Mouse (Mus musculus): ENCODE results near the gene Capn1. TPM values are rescaled to one million over a fixed set of nuclear protein-coding genes. Genes with fewer than 3 reads are reported as not detected.

Gene Capn1
- polyA plus RNA-seq, 1 experiment from 2014 or later = 6.4 TPM

- Histone ChIP-seq H3K4me1 (peaks cover 16% of the 10 kb centered on the region), H3K9me3 (replicated peaks) (no peaks in the 10 kb centered on the region), H3K27ac (replicated peaks) (no peak overlapping the region), H3K36me3 (no peaks in the 10 kb centered on the region), H3K4me3 (replicated peaks) (no peak overlapping the region), H3K4me2 (0 out of 2 replicates have a peak overlapping the region, but pooled peaks have one; percentile 44), H3K27me3 (replicated peaks) (no peaks in the 10 kb centered on the region), H3K9ac (replicated peaks) (no peak overlapping the region)
- WGBS = 74% methylated on average over 5 of the region's 5 CpGs
- ATAC-seq (ENCODE audit: low FRiP score) = no peak
Measured at GRCm38 (mm10) chr19:5988027-5988814, 27.5 kb downstream of the Capn1 start.

GRCm38 (mm10) chr19:5986043-5986442, 29.7 kb downstream of the Capn1 start, which contains the start of gene Slc22a20:
Gene Slc22a20, minus strand, starts transcription at chr19:5986143.
- ATAC-seq (ENCODE audit: low FRiP score) = no peak
- no peaks in the 10 kb centered on the region for H3K36me3 ChIP-seq

GRCm38 (mm10) chr19:5980477-5980876, 35.2 kb downstream of the Capn1 start:
- Histone ChIP-seq H3K9ac (replicated peaks) (no peak overlapping the region), H3K4me3 (replicated peaks) (no peak overlapping the region), H3K4me2 (no peak overlapping the region), H3K36me3 (no peaks in the 10 kb centered on the region), H3K27ac (replicated peaks) (no peak overlapping the region), H3K9me3 (replicated peaks) (no peaks in the 10 kb centered on the region), H3K4me1 (no peaks in the 10 kb centered on the region), H3K27me3 (replicated peaks) (0 out of 2 replicates have a peak, but pooled peaks cover 5% of the 10 kb centered on the region)
- ATAC-seq (ENCODE audit: low FRiP score) = no peak
- 74% methylated on average over 9 of the region's 9 CpGs for WGBS

More at GRCm38 (mm10) chr19:5986043-5986442, 29.7 kb downstream of the Capn1 start, which contains the start of gene Slc22a20:
- Histone ChIP-seq H3K4me1 (peaks cover 16% of the 10 kb centered on the region), H3K4me2 (no peak within 1 kb of the TSS), H3K27me3 (replicated peaks) (no peaks in the 10 kb centered on the region), H3K4me3 (replicated peaks) (no peak within 1 kb of the TSS), H3K9me3 (replicated peaks) (no peaks in the 10 kb centered on the region), H3K9ac (replicated peaks) (no peak within 1 kb of the TSS), H3K27ac (replicated peaks) (no peak within 1 kb of the TSS)
- WGBS = 46% methylated on average over 4 of the region's 4 CpGs

- Histone ChIP-seq H3K4me3 (replicated peaks) (no peak overlapping the region), H3K27me3 (replicated peaks) (0 out of 2 replicates have a peak, but pooled peaks cover 5% of the 10 kb centered on the region), H3K36me3 (no peaks in the 10 kb centered on the region), H3K9me3 (replicated peaks) (no peaks in the 10 kb centered on the region), H3K27ac (replicated peaks) (no peak overlapping the region), H3K4me2 (no peak overlapping the region), H3K4me1 (no peaks in the 10 kb centered on the region), H3K9ac (replicated peaks) (no peak overlapping the region)
- WGBS = 77% methylated on average over 3 of the region's 3 CpGs
- ATAC-seq (ENCODE audit: low FRiP score) = no peak
Measured at GRCm38 (mm10) chr19:5977717-5978116, 38.0 kb downstream of the Capn1 start.

GRCm38 (mm10) chr19:5975676-5976075, 40.0 kb downstream of the Capn1 start:
- ATAC-seq (ENCODE audit: low FRiP score) = peak; percentile 11; the same call in 1 of the 2 replicates
- H3K4me1 ChIP-seq = no peaks in the 10 kb centered on the region
- H3K36me3 ChIP-seq = no peaks in the 10 kb centered on the region
- H3K27ac ChIP-seq (replicated peaks) = no peak overlapping the region
- WGBS = 74% methylated on average over 4 of the region's 4 CpGs
- H3K4me2 ChIP-seq = no peak overlapping the region
- no peaks in the 10 kb centered on the region for H3K9me3 ChIP-seq (replicated peaks)
- H3K27me3 ChIP-seq (replicated peaks) = 0 out of 2 replicates have a peak, but pooled peaks cover 7% of the 10 kb centered on the region
- no peak overlapping the region for H3K9ac ChIP-seq (replicated peaks)
- H3K4me3 ChIP-seq (replicated peaks) = no peak overlapping the region

- no peak for ATAC-seq (ENCODE audit: low FRiP score)
- Histone ChIP-seq H3K4me1 (no peaks in the 10 kb centered on the region), H3K9ac (replicated peaks) (no peak overlapping the region), H3K9me3 (replicated peaks) (no peaks in the 10 kb centered on the region), H3K27me3 (replicated peaks) (0 out of 2 replicates have a peak, but pooled peaks cover 2% of the 10 kb centered on the region), H3K27ac (replicated peaks) (no peak overlapping the region; the same call in 1 of the 2 replicates), H3K4me2 (no peak overlapping the region), H3K36me3 (no peaks in the 10 kb centered on the region), H3K4me3 (replicated peaks) (no peak overlapping the region)
- 81% methylated on average over 4 of the region's 4 CpGs for WGBS
Measured at GRCm38 (mm10) chr19:5975112-5975511, 40.6 kb downstream of the Capn1 start.

GRCm38 (mm10) chr19:5967664-5968063, 48.0 kb downstream of the Capn1 start:
- no peak for ATAC-seq (ENCODE audit: low FRiP score)
- no peak overlapping the region for H3K9ac ChIP-seq (replicated peaks)

GRCm38 (mm10) chr19:5966786-5967185, 48.9 kb downstream of the Capn1 start:
- Histone ChIP-seq H3K36me3 (no peaks in the 10 kb centered on the region), H3K4me3 (replicated peaks) (no peak overlapping the region), H3K9ac (replicated peaks) (no peak overlapping the region), H3K4me1 (peaks cover 24% of the 10 kb centered on the region), H3K27ac (replicated peaks) (no peak overlapping the region), H3K27me3 (replicated peaks) (no peaks in the 10 kb centered on the region), H3K9me3 (replicated peaks) (no peaks in the 10 kb centered on the region), H3K4me2 (no peak overlapping the region)
- ATAC-seq (ENCODE audit: low FRiP score) = no peak
- WGBS = 85% methylated on average over 6 of the region's 6 CpGs

More at GRCm38 (mm10) chr19:5967664-5968063, 48.0 kb downstream of the Capn1 start:
- peaks cover 19% of the 10 kb centered on the region for H3K4me1 ChIP-seq
- no peak overlapping the region for H3K4me3 ChIP-seq (replicated peaks)
- no peak overlapping the region for H3K27ac ChIP-seq (replicated peaks)
- 90% methylated on average over 10 of the region's 10 CpGs for WGBS
- no peak overlapping the region for H3K4me2 ChIP-seq
- no peaks in the 10 kb centered on the region for H3K36me3 ChIP-seq
- H3K9me3 ChIP-seq (replicated peaks) = no peaks in the 10 kb centered on the region
- H3K27me3 ChIP-seq (replicated peaks) = 0 out of 2 replicates have a peak, but pooled peaks cover 2% of the 10 kb centered on the region

- no peak overlapping the region for H3K9ac ChIP-seq (replicated peaks)
- no peak overlapping the region for H3K4me3 ChIP-seq (replicated peaks)
- no peak for ATAC-seq (ENCODE audit: low FRiP score)
- no peaks in the 10 kb centered on the region for H3K36me3 ChIP-seq
- 94% methylated on average over 2 of the region's 2 CpGs for WGBS
- H3K27me3 ChIP-seq (replicated peaks) = no peaks in the 10 kb centered on the region
- H3K27ac ChIP-seq (replicated peaks) = no peak overlapping the region
- no peak overlapping the region for H3K4me2 ChIP-seq
- peaks cover 24% of the 10 kb centered on the region for H3K4me1 ChIP-seq
- no peaks in the 10 kb centered on the region for H3K9me3 ChIP-seq (replicated peaks)
Measured at GRCm38 (mm10) chr19:5965910-5966309, 49.8 kb downstream of the Capn1 start.

- H3K9ac ChIP-seq (replicated peaks) = no peak overlapping the region
- H3K36me3 ChIP-seq = no peaks in the 10 kb centered on the region
- peaks cover 24% of the 10 kb centered on the region for H3K4me1 ChIP-seq
- WGBS = 8% methylated on average over 4 of the region's 4 CpGs
- H3K4me2 ChIP-seq = no peak overlapping the region
- no peaks in the 10 kb centered on the region for H3K27me3 ChIP-seq (replicated peaks)
- H3K9me3 ChIP-seq (replicated peaks) = no peaks in the 10 kb centered on the region
- no peak overlapping the region for H3K4me3 ChIP-seq (replicated peaks)
- H3K27ac ChIP-seq (replicated peaks) = no peak overlapping the region
- no peak for ATAC-seq (ENCODE audit: low FRiP score)
Measured at GRCm38 (mm10) chr19:5965280-5965679, 50.4 kb downstream of the Capn1 start.

- Histone ChIP-seq H3K27ac (replicated peaks) (0 out of 2 replicates have a peak overlapping the region, but pooled peaks have one; percentile 69), H3K4me2 (peak overlapping the region; percentile 98), H3K27me3 (replicated peaks) (no peaks in the 10 kb centered on the region), H3K36me3 (no peaks in the 10 kb centered on the region), H3K4me3 (replicated peaks) (peak overlapping the region; percentile 75), H3K4me1 (peaks cover 24% of the 10 kb centered on the region), H3K9me3 (replicated peaks) (no peaks in the 10 kb centered on the region), H3K9ac (replicated peaks) (peak overlapping the region; percentile 74; the same call in 1 of the 2 replicates)
- ATAC-seq (ENCODE audit: low FRiP score) = no peak
- 85% methylated on average over 2 of the region's 2 CpGs for WGBS
Measured at GRCm38 (mm10) chr19:5964804-5965203, 50.9 kb downstream of the Capn1 start.

All from neural tube, embryonic 15.5 days (tissue).